Mouse (Mus musculus) MEL (cell line): ENCODE results near the gene Zp3r. TPM values are rescaled to one million over a fixed set of nuclear protein-coding genes. Genes with fewer than 3 reads are reported as not detected.

Source experiments
- DNase-seq: peaks from one replicate; pipeline ENCODE4 v3.0.0; 2011; ENCODE audit warnings: low read depth, low spot score
- H3K27ac ChIP-seq: 2 replicates; pipeline ENCODE4 v1.5.1; 2012; ENCODE audit warnings: low read depth, mild to moderate bottlenecking, control low read depth, low read length, moderate library complexity; ENCODE audit not compliant: control insufficient read depth
- H3K27me3 ChIP-seq, 2 experiments: fragments of 150-350 bp in 1 of 2; sonication (generic) in 1 of 2; 2 replicates each; pipeline ENCODE4 v1.6.1; 2012; ENCODE audit warnings: low read length in 2 of 2, mild to moderate bottlenecking in 2 of 2, improper control_type of control experiment in 1 of 2, moderate library complexity in 1 of 2; ENCODE audit not compliant: insufficient read depth in 2 of 2, control insufficient read depth in 1 of 2
- H3K36me3 ChIP-seq, 2 experiments: 2 replicates each; pipeline ENCODE4 v1.6.1; 2012 to 2014; ENCODE audit warnings: low read length in 2 of 2, improper control_type of control experiment in 1 of 2, inconsistent platforms in 1 of 2, mild to moderate bottlenecking in 1 of 2; ENCODE audit not compliant: insufficient read depth in 2 of 2, control insufficient read depth in 1 of 2
- H3K4me1 ChIP-seq, 2 experiments: fragments of 150-350 bp in 1 of 2; sonication (generic) in 1 of 2; 2 replicates each; pipeline ENCODE4 v1.6.1; 2012; ENCODE audit warnings: low read length in 2 of 2, improper control_type of control experiment in 1 of 2, mild to moderate bottlenecking in 1 of 2; ENCODE audit not compliant: insufficient read depth in 2 of 2, control insufficient read depth in 1 of 2
- H3K4me3 ChIP-seq, 2 experiments: fragments of 150-350 bp in 1 of 2; sonication (generic) in 1 of 2; 2 replicates each; pipeline ENCODE4 v1.5.1; 2012; ENCODE audit warnings: low read depth in 2 of 2, low read length in 2 of 2, mild to moderate bottlenecking in 2 of 2, moderate library complexity in 2 of 2, control low read depth in 1 of 2, improper control_type of control experiment in 1 of 2; ENCODE audit not compliant: control insufficient read depth in 1 of 2, insufficient read depth in 1 of 2
- H3K79me2 ChIP-seq: 2 replicates; pipeline ENCODE4 v1.6.1; 2012; ENCODE audit warnings: mild to moderate bottlenecking, low read length, moderate library complexity; ENCODE audit not compliant: control insufficient read depth, poor library complexity, insufficient read depth
- H3K9ac ChIP-seq: 2 replicates; pipeline ENCODE4 v1.6.1; 2012; ENCODE audit warnings: low read depth, mild to moderate bottlenecking, control low read depth, low read length, moderate library complexity; ENCODE audit not compliant: control insufficient read depth, poor library complexity, severe bottlenecking
- H3K9me3 ChIP-seq: fragments of 150-350 bp; sonication (generic); replicated peaks from 2 replicates; pipeline ENCODE4 v1.6.1; 2012; ENCODE audit warnings: mild to moderate bottlenecking, low read length, improper control_type of control experiment, moderate library complexity; ENCODE audit not compliant: insufficient read depth
- CHD1 ChIP-seq: IDR thresholded peaks from 2 replicates; pipeline ENCODE4 v1.6.1; 2012; ENCODE audit warnings: low read depth, mild to moderate bottlenecking, inconsistent platforms, low read length, improper control_type of control experiment
- CHD2 ChIP-seq: IDR thresholded peaks from 2 replicates; pipeline ENCODE4 v1.6.1; 2011; ENCODE audit warnings: low read length, improper control_type of control experiment
- CTCF ChIP-seq, 3 experiments: IDR thresholded peaks in 2 of 3; conservative IDR thresholded peaks in 1 of 3; 2 replicates each; pipeline ENCODE4 v1.5.1; 2011 to 2012; ENCODE audit warnings: low read length in 3 of 3, low read depth in 2 of 3, mild to moderate bottlenecking in 2 of 3, improper control_type of control experiment in 1 of 3, inconsistent platforms in 1 of 3, mixed read lengths in 1 of 3, moderate library complexity in 1 of 3; ENCODE audit not compliant: control insufficient read depth in 1 of 3, insufficient read depth in 1 of 3, poor library complexity in 1 of 3, severe bottlenecking in 1 of 3
- EP300 ChIP-seq, 2 experiments: IDR thresholded peaks; 2 replicates each; pipeline ENCODE4 v1.6.1; 2011; ENCODE audit warnings: improper control_type of control experiment in 2 of 2, low read length in 2 of 2, low read depth in 1 of 2, mild to moderate bottlenecking in 1 of 2
- ETS1 ChIP-seq: IDR thresholded peaks from 2 replicates; pipeline ENCODE4 v1.6.1; 2012; ENCODE audit warnings: low read depth, mild to moderate bottlenecking, inconsistent platforms, low read length, improper control_type of control experiment, moderate library complexity
- GATA1 ChIP-seq: IDR thresholded peaks from 2 replicates; pipeline ENCODE4 v1.6.1; 2011; ENCODE audit warnings: low read depth, low read length, improper control_type of control experiment
- JUND ChIP-seq: IDR thresholded peaks from 2 replicates; pipeline ENCODE4 v1.6.1; 2011; ENCODE audit warnings: low read depth, mild to moderate bottlenecking, improper control_type of control experiment, low read length
- KAT2A ChIP-seq: conservative IDR thresholded peaks from 2 replicates; pipeline ENCODE4 v1.6.1; 2012; ENCODE audit warnings: low read depth, low read length, improper control_type of control experiment, inconsistent platforms
- MAFK ChIP-seq: IDR thresholded peaks from 2 replicates; pipeline ENCODE4 v1.6.1; 2011; ENCODE audit warnings: low read depth, mild to moderate bottlenecking, low read length, improper control_type of control experiment, borderline replicate concordance
- MYB ChIP-seq: IDR thresholded peaks from 2 replicates; pipeline ENCODE4 v1.6.1; 2011; ENCODE audit warnings: mild to moderate bottlenecking, low read depth, low read length, improper control_type of control experiment
- MYC ChIP-seq: IDR thresholded peaks from 2 replicates; pipeline ENCODE4 v1.6.1; 2011; ENCODE audit warnings: low read depth, mild to moderate bottlenecking, low read length, improper control_type of control experiment, moderate library complexity
- NELFE ChIP-seq: IDR thresholded peaks from 2 replicates; pipeline ENCODE4 v1.6.1; 2011; ENCODE audit warnings: low read depth, low read length, improper control_type of control experiment
- NRF1 ChIP-seq: IDR thresholded peaks from 2 replicates; pipeline ENCODE4 v1.6.1; 2014; ENCODE audit warnings: low read depth, mild to moderate bottlenecking, inconsistent platforms, low read length, improper control_type of control experiment, moderate library complexity; ENCODE audit not compliant: poor library complexity, insufficient read depth, severe bottlenecking
- POLR2A ChIP-seq, 2 experiments: IDR thresholded peaks; 2 replicates each; pipeline ENCODE4 v1.6.1; 2011 to 2012; ENCODE audit warnings: low read length in 2 of 2, mild to moderate bottlenecking in 2 of 2, control low read depth in 1 of 2, improper control_type of control experiment in 1 of 2, low read depth in 1 of 2, moderate library complexity in 1 of 2; ENCODE audit not compliant: control insufficient read depth in 1 of 2, insufficient read depth in 1 of 2, poor library complexity in 1 of 2
- POLR2AphosphoS2 ChIP-seq: IDR thresholded peaks from 2 replicates; pipeline ENCODE4 v1.6.1; 2011; ENCODE audit warnings: low read length, improper control_type of control experiment
- SIN3A ChIP-seq: IDR thresholded peaks from 2 replicates; pipeline ENCODE4 v1.6.1; 2012; ENCODE audit warnings: low read length, improper control_type of control experiment, inconsistent platforms
- SMC3 ChIP-seq: IDR thresholded peaks from 2 replicates; pipeline ENCODE4 v1.6.1; 2011; ENCODE audit warnings: low read depth, low read length, improper control_type of control experiment
- TBP ChIP-seq: IDR thresholded peaks from 2 replicates; pipeline ENCODE4 v1.8.0; 2011; ENCODE audit warnings: low read depth, low read length, improper control_type of control experiment
- TCF12 ChIP-seq: IDR thresholded peaks from 2 replicates; pipeline ENCODE4 v1.6.1; 2014; ENCODE audit warnings: low read depth, mild to moderate bottlenecking, inconsistent platforms, low read length, improper control_type of control experiment, moderate library complexity
- USF1 ChIP-seq: IDR thresholded peaks from 2 replicates; pipeline ENCODE4 v1.6.1; 2014; ENCODE audit warnings: low read depth, mild to moderate bottlenecking, inconsistent platforms, low read length, improper control_type of control experiment, moderate library complexity
- USF2 ChIP-seq, 2 experiments: IDR thresholded peaks; 2 replicates each; pipeline ENCODE4 v1.6.1; 2011 to 2012; ENCODE audit warnings: improper control_type of control experiment in 2 of 2, low read length in 2 of 2, borderline replicate concordance in 1 of 2, inconsistent platforms in 1 of 2, low read depth in 1 of 2, mild to moderate bottlenecking in 1 of 2; ENCODE audit not compliant: insufficient read depth in 1 of 2
- ZC3H11A ChIP-seq: IDR thresholded peaks from 2 replicates; pipeline ENCODE4 v1.6.1; 2012; ENCODE audit warnings: low read depth, mild to moderate bottlenecking, inconsistent platforms, low read length, improper control_type of control experiment
- ZKSCAN1 ChIP-seq: IDR thresholded peaks from 2 replicates; pipeline ENCODE4 v1.6.1; 2012; ENCODE audit warnings: low read depth, mild to moderate bottlenecking, inconsistent platforms, low read length, improper control_type of control experiment, moderate library complexity
- ZMIZ1 ChIP-seq: IDR thresholded peaks from 2 replicates; pipeline ENCODE4 v1.6.1; 2012; ENCODE audit warnings: low read depth, mild to moderate bottlenecking, inconsistent platforms, low read length, improper control_type of control experiment, moderate library complexity
- ZNF384 ChIP-seq: IDR thresholded peaks from 2 replicates; pipeline ENCODE4 v1.6.1; 2012; ENCODE audit warnings: low read depth, mild to moderate bottlenecking, inconsistent platforms, low read length, improper control_type of control experiment
- polyA plus RNA-seq, 2 experiments: library from polyadenylated mRNA; stranded (reverse) in 1 of 2; unstranded in 1 of 2; fragments of >175 nt in 1 of 2; fragments of >200 nt in 1 of 2; gene quantifications; 2 replicates each; pipeline versions ENCODE4 v1.2.1 to v1.2.4; 2012; ENCODE audit warnings: low replicate concordance in 2 of 2, low read depth in 1 of 2; ENCODE audit not compliant: insufficient read length in 2 of 2, insufficient read depth in 1 of 2, missing spikeins in 1 of 2
- total RNA-seq: library from RNA; depleted of rRNA; stranded (reverse); fragments of 300-350 nt; gene quantifications from 2 replicates; pipeline ENCODE4 v1.2.3, GENCODE M21; 2012

Zp3r gene
- total and polyA plus RNA-seq, 3 experiments, result not detected

- no peak overlapping the region for H3K27ac ChIP-seq
- no peak for DNase-seq
- H3K9ac ChIP-seq, result no peak overlapping the region
- H3K79me2 ChIP-seq, result no peaks in the 10 kb centered on the region
- TF ChIP-seq SIN3A (no peak), NELFE (no peak), MYB (no peak), GATA1 (no peak), SMC3 (no peak), ETS1 (no peak), JUND (no peak), ZC3H11A (no peak), ZKSCAN1 (no peak), CHD2 (no peak), USF2 (IDR thresholded peaks at IDR 0.05; ENCODE audit: borderline replicate concordance in 1 of 2, insufficient read depth in 1 of 2, low read depth in 1 of 2, low read length in 2 of 2) (no peak), CTCF (IDR thresholded peaks at IDR 0.05 in 2 of 3, conservative IDR thresholded peaks at IDR 0.05 in 1 of 3; ENCODE audit: control insufficient read depth in 1 of 3, insufficient read depth in 1 of 3, low read depth in 2 of 3, low read length in 3 of 3, poor library complexity in 1 of 3, severe bottlenecking in 1 of 3) (no peak), EP300 (IDR thresholded peaks at IDR 0.05; ENCODE audit: low read depth in 1 of 2, low read length in 2 of 2) (no peak)
- H3K27me3 ChIP-seq, result peaks cover 5 to 33% of the 10 kb centered on the region in 2 experiments; a peak in 3 of 4 replicates
- H3K9me3 ChIP-seq, result no peaks in the 10 kb centered on the region
- no peaks in the 10 kb centered on the region for H3K36me3 ChIP-seq
- no peak overlapping the region for H3K4me3 ChIP-seq
- H3K4me1 ChIP-seq, result no peaks in the 10 kb centered on the region
Measured at GRCm38 (mm10) chr1:130644103-130644502, 14.7 kb upstream of the Zp3r start.

GRCm38 (mm10) chr1:130640967-130641366 lies 11.5 kb upstream of the Zp3r start:
- TF ChIP-seq ETS1 (no peak), ZKSCAN1 (no peak), POLR2AphosphoS2 (no peak), ZNF384 (no peak), CHD1 (no peak), USF2 (IDR thresholded peaks at IDR 0.05; ENCODE audit: borderline replicate concordance in 1 of 2, insufficient read depth in 1 of 2, low read depth in 1 of 2, low read length in 2 of 2) (no peak), USF1 (no peak), TBP (no peak), NRF1 (no peak), POLR2A (IDR thresholded peaks at IDR 0.05; ENCODE audit: control insufficient read depth in 1 of 2, insufficient read depth in 1 of 2, low read depth in 1 of 2, low read length in 2 of 2, poor library complexity in 1 of 2) (no peak), ZMIZ1 (no peak), MAFK (no peak), KAT2A (no peak), MYC (no peak), TCF12 (no peak)
- Histone ChIP-seq H3K36me3 (no peaks in the 10 kb centered on the region), H3K9ac (no peak overlapping the region), H3K27ac (no peak overlapping the region), H3K4me1 (no peaks in the 10 kb centered on the region), H3K4me3 (no peak overlapping the region), H3K79me2 (no peaks in the 10 kb centered on the region), H3K9me3 (no peaks in the 10 kb centered on the region), H3K27me3 (peaks cover 4 to 18% of the 10 kb centered on the region in 2 experiments)
- DNase-seq, result no peak
